Mouse (Mus musculus) CH12.LX (cell line): Measurements from ENCODE around the gene Foxa3. TPM values are rescaled to one million over a fixed set of nuclear protein-coding genes. Genes with fewer than 3 reads are reported as not detected.
A peak's percentile ranks its signal among the peaks of the same experiment; 100 is the strongest.

Experiments
- DNase-seq: peaks from one replicate; pipeline ENCODE4 v3.0.0-alpha.2; 2013; ENCODE audit errors: extremely low read depth
- H3K27ac ChIP-seq: 2 replicates; pipeline ENCODE4 v1.5.1; 2012; ENCODE audit warnings: low read depth, mild to moderate bottlenecking, control low read depth, moderate library complexity; ENCODE audit not compliant: insufficient read depth
- H3K27me3 ChIP-seq: replicated peaks from 2 replicates; pipeline ENCODE3; 2012; ENCODE audit warnings: inconsistent platforms
- H3K36me3 ChIP-seq, 2 experiments: replicated peaks in 1 of 2; 2 replicates each; pipeline versions ENCODE3 to v1.6.1; 2012; ENCODE audit warnings: inconsistent platforms in 1 of 2, low read length in 1 of 2, mild to moderate bottlenecking in 1 of 2, mixed read lengths in 1 of 2, moderate library complexity in 1 of 2; ENCODE audit not compliant: control insufficient read depth in 1 of 2, insufficient read depth in 1 of 2
- H3K4me1 ChIP-seq, 2 experiments: 2 replicates each; pipeline ENCODE4 v1.6.1; 2012; ENCODE audit warnings: inconsistent platforms in 1 of 2, moderate library complexity in 1 of 2; ENCODE audit not compliant: insufficient read depth in 2 of 2, control insufficient read depth in 1 of 2
- H3K4me2 ChIP-seq: 2 replicates; pipeline ENCODE4 v1.6.1; 2012; ENCODE audit warnings: low read depth, mild to moderate bottlenecking, control low read depth; ENCODE audit not compliant: poor library complexity, insufficient read depth, severe bottlenecking
- H3K4me3 ChIP-seq, 3 experiments: fragments of 150-350 bp in 1 of 3; sonication (generic) in 1 of 3; replicated peaks in 1 of 3; 2 replicates each; pipeline versions ENCODE3 to v1.5.1; 2011 to 2012; ENCODE audit warnings: low read depth in 2 of 3, low read length in 2 of 3, mild to moderate bottlenecking in 2 of 3, moderate library complexity in 2 of 3, control low read depth in 1 of 3, improper control_type of control experiment in 1 of 3, inconsistent platforms in 1 of 3, mixed read lengths in 1 of 3; ENCODE audit not compliant: poor library complexity in 1 of 3
- H3K79me2 ChIP-seq: replicated peaks from 2 replicates; pipeline ENCODE4 v1.6.1; 2012; ENCODE audit warnings: mild to moderate bottlenecking, moderate library complexity; ENCODE audit not compliant: control insufficient read depth, poor library complexity, insufficient read depth, severe bottlenecking; ENCODE audit errors: extremely low read depth
- H3K9ac ChIP-seq: 2 replicates; pipeline ENCODE4 v1.6.1; 2012; ENCODE audit warnings: low read depth, mild to moderate bottlenecking, control low read depth, moderate library complexity; ENCODE audit not compliant: insufficient read depth
- H3K9me3 ChIP-seq: replicated peaks from 2 replicates; pipeline ENCODE3; 2012; ENCODE audit warnings: low read length, inconsistent platforms, mixed read lengths
- CTCF ChIP-seq, 2 experiments: IDR thresholded peaks in 1 of 2; conservative IDR thresholded peaks in 1 of 2; 2 replicates each; pipeline ENCODE4 v1.5.1; 2011 to 2012; ENCODE audit warnings: low read depth in 2 of 2, low read length in 2 of 2, improper control_type of control experiment in 1 of 2, inconsistent platforms in 1 of 2, mild to moderate bottlenecking in 1 of 2, moderate library complexity in 1 of 2
- ELF1 ChIP-seq: IDR thresholded peaks from 2 replicates; pipeline ENCODE4 v1.6.1; 2014; ENCODE audit warnings: low read depth, mild to moderate bottlenecking, inconsistent platforms, low read length, improper control_type of control experiment
- GABPA ChIP-seq: IDR thresholded peaks from 2 replicates; pipeline ENCODE4 v1.6.1; 2012; ENCODE audit warnings: low read depth, low read length, improper control_type of control experiment, inconsistent platforms; ENCODE audit not compliant: insufficient replicate concordance
- HCFC1 ChIP-seq: IDR thresholded peaks from 2 replicates; pipeline ENCODE4 v1.6.1; 2012; ENCODE audit warnings: low read depth, mild to moderate bottlenecking, inconsistent platforms, low read length, improper control_type of control experiment
- KAT2A ChIP-seq: IDR thresholded peaks from 2 replicates; pipeline ENCODE4 v1.6.1; 2012; ENCODE audit warnings: low read length, improper control_type of control experiment, inconsistent platforms; ENCODE audit not compliant: insufficient replicate concordance
- MYC ChIP-seq: IDR thresholded peaks from 2 replicates; pipeline ENCODE4 v1.6.1; 2011; ENCODE audit warnings: low read depth, mild to moderate bottlenecking, improper control_type of control experiment, low read length
- NELFE ChIP-seq: IDR thresholded peaks from 2 replicates; pipeline ENCODE4 v1.6.1; 2011; ENCODE audit warnings: low read depth, low read length, improper control_type of control experiment
- NRF1 ChIP-seq: IDR thresholded peaks from 2 replicates; pipeline ENCODE4 v1.6.1; 2014; ENCODE audit warnings: low read depth, mild to moderate bottlenecking, inconsistent platforms, low read length, improper control_type of control experiment, moderate library complexity
- POLR2A ChIP-seq: IDR thresholded peaks from 2 replicates; pipeline ENCODE4 v1.6.1; 2011; ENCODE audit warnings: low read depth, mild to moderate bottlenecking, improper control_type of control experiment, low read length
- RAD21 ChIP-seq: IDR thresholded peaks from 2 replicates; pipeline ENCODE4 v1.6.1; 2011; ENCODE audit warnings: low read depth, mild to moderate bottlenecking, low read length, improper control_type of control experiment, moderate library complexity
- SMC3 ChIP-seq: IDR thresholded peaks from 2 replicates; pipeline ENCODE4 v1.6.1; 2011; ENCODE audit warnings: low read depth, low read length, improper control_type of control experiment
- USF1 ChIP-seq: IDR thresholded peaks from 2 replicates; pipeline ENCODE4 v1.6.1; 2014; ENCODE audit warnings: low read depth, mild to moderate bottlenecking, inconsistent platforms, low read length, improper control_type of control experiment
- ZKSCAN1 ChIP-seq: IDR thresholded peaks from 2 replicates; pipeline ENCODE4 v1.6.1; 2012; ENCODE audit warnings: low read depth, inconsistent platforms, low read length, improper control_type of control experiment, borderline replicate concordance
- ZMIZ1 ChIP-seq: IDR thresholded peaks from 2 replicates; pipeline ENCODE4 v1.6.1; 2012; ENCODE audit warnings: low read depth, mild to moderate bottlenecking, inconsistent platforms, low read length, improper control_type of control experiment
- dilution Hi-C: fragments of 300-500 bp; cut with MboI; formaldehyde crosslinking; loops from 2 replicates; pipeline ENCODE4 v1.14.3; 2020; ENCODE audit warnings: low sequenced_read_pairs; ENCODE audit not compliant: extremely low pct_unique_long_range_greater_than_20kb, extremely low pct_ligation_motif_present
- in situ Hi-C: fragments of 300-500 bp; cut with MboI; formaldehyde crosslinking; loops from 3 replicates; pipeline ENCODE4 v1.14.3; 2019; ENCODE audit warnings: low sequenced_read_pairs, low pct_ligation_motif_present, low pct_unique_long_range_greater_than_20kb, mixed read lengths
- polyA plus RNA-seq: library from polyadenylated mRNA; unstranded; fragments of >175 nt; gene quantifications from 2 replicates; pipeline ENCODE4 v1.2.1, GENCODE M21; 2012; ENCODE audit warnings: low read depth; ENCODE audit not compliant: insufficient read length
- total RNA-seq, 2 experiments: library from RNA; depleted of rRNA; stranded (reverse); fragments of 300-350 nt in 1 of 2; fragments of >200 nt in 1 of 2; gene quantifications; 2 replicates each; pipeline ENCODE4 v1.2.3; 2012 to 2014

Foxa3 gene
- total and polyA plus RNA-seq, 3 experiments = 0.08 TPM; not detected in 2

DNA sequence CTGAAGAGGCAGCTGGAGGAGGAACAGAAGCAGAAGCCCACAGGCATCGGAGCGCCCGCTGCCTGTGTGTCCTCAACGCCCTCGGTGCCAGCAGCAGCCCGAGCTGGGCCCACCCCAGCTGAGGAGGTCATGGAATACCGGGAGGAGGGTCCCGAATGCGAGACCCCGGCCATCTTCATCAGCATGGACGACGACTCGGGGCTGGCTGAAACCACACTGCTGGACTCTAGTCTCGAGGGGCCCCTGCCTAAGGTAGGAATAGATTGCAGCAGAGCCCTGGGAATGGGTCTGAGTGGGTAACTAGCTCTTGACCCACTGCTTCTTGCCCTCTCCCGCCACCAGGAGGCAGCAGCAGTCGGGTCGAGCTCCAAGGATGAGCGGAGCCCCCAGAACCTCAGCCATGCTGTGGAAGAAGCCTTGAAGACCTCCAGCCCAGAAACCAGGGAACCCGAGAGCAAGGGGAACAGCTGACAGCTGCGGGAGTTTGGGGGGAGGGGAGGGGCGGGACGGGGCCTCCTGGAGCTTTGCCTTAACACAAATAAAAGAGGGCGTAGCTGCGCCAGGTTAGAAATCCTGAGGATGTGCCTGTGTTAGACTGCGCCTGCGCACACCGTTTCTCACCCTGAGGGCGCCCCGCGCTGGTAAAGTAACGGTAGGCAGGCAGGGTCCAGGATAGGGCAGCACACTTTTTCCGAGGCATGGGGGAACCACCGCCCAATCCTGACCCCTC is 30.9 kb upstream of the Foxa3 start, which contains the start of gene Rsph6a:
Gene Rsph6a, plus strand, starts transcription at position 644 of the 730 bp plus-strand sequence.
- TF ChIP-seq ZKSCAN1 (no peak), SMC3 (peak; percentile 39), POLR2A (no peak), CTCF (conservative IDR thresholded peaks at IDR 0.05 in 1 of 2, IDR thresholded peaks at IDR 0.05 in 1 of 2; ENCODE audit: low read depth in 2 of 2, low read length in 2 of 2) (peak in 1 of 2 experiments; percentile 55; a peak in 2 of 4 replicates), HCFC1 (no peak)
- peak; percentile 12 for DNase-seq
- H3K79me2 ChIP-seq = no peaks in the 10 kb centered on the region
- H3K9me3 ChIP-seq = no peaks in the 10 kb centered on the region
- H3K9ac ChIP-seq = no peak within 1 kb of the TSS
- H3K27ac ChIP-seq = no peak within 1 kb of the TSS
- no peak within 1 kb of the TSS for H3K4me2 ChIP-seq
- H3K4me3 ChIP-seq = no peak within 1 kb of the TSS
- peaks cover 0 to 12% of the 10 kb centered on the region in 2 experiments; a peak in 1 of 4 replicates for H3K4me1 ChIP-seq
- dilution Hi-C loops = no loop called here
- in situ Hi-C loops = no loop called here
- H3K36me3 ChIP-seq = peaks cover 63 to 93% of the 10 kb centered on the region in 2 experiments
- H3K27me3 ChIP-seq = no peaks in the 10 kb centered on the region

DNA sequence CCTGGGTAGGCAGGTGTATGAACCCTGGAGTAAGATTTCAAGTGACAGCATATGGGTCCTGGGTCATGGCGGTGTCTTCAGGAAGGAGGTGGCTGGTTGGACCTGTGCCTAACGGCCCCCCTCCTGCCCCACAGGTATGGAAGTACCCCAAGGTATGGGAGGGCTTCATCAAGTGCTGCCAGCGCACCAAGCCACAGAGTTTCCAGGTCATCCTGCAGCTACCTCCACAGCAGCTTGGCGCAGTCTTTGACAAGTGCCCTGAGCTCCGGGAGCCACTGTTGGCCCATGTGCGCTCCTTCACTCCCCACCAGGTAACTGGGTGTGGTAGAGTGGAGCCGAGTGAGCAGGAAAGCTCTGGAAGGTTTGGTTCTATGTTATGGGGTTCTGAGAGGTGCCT is 29.8 kb upstream of the Foxa3 start:
- peaks cover 74 to 100% of the 10 kb centered on the region in 2 experiments for H3K36me3 ChIP-seq
- TF ChIP-seq NRF1 (no peak), KAT2A (no peak), MYC (no peak), ZMIZ1 (no peak), RAD21 (no peak), GABPA (no peak), USF1 (no peak), NELFE (no peak), ELF1 (no peak), CTCF (conservative IDR thresholded peaks at IDR 0.05 in 1 of 2, IDR thresholded peaks at IDR 0.05 in 1 of 2; ENCODE audit: low read depth in 2 of 2, low read length in 2 of 2) (no peak), SMC3 (no peak)
- in situ Hi-C loops = no loop called here
- H3K9ac ChIP-seq = no peak overlapping the region
- H3K27ac ChIP-seq = no peak overlapping the region
- H3K9me3 ChIP-seq = no peaks in the 10 kb centered on the region
- dilution Hi-C loops = no loop called here
- H3K27me3 ChIP-seq = no peaks in the 10 kb centered on the region
- H3K79me2 ChIP-seq = no peaks in the 10 kb centered on the region
- H3K4me2 ChIP-seq = no peak overlapping the region
- H3K4me3 ChIP-seq = no peak overlapping the region
- peaks cover 0 to 12% of the 10 kb centered on the region in 2 experiments; a peak in 1 of 4 replicates for H3K4me1 ChIP-seq
- no peak for DNase-seq
